Mouse (Mus musculus) lung, embryonic 14.5 days (tissue): ENCODE data around the gene Ccdc148. TPM values are rescaled to one million over a fixed set of nuclear protein-coding genes. Genes with fewer than 3 reads are reported as not detected.
A peak's percentile ranks its signal among the peaks of the same experiment; 100 is the strongest.

Experiments used
- ATAC-seq: fragments of 200-750 bp; cut with Nextera tagmentation; 2 replicates; pipeline ENCODE4 v1.8.0; 2017; ENCODE audit warnings: mild to moderate bottlenecking, moderate TSS enrichment, moderate library complexity; ENCODE audit not compliant: insufficient read depth
- DNase-seq: peaks from one replicate; pipeline ENCODE4 v3.0.0-alpha.2; 2015
- H3K27ac ChIP-seq: fragments of 300-500 bp; sonication (generic); 2 replicates; pipeline ENCODE4 v1.5.1; 2014; ENCODE audit warnings: low read depth, mild to moderate bottlenecking, moderate library complexity
- H3K27me3 ChIP-seq: fragments of 300-500 bp; sonication (generic); 2 replicates; pipeline ENCODE4 v1.6.1; 2014; ENCODE audit warnings: low read length, control low read depth; ENCODE audit not compliant: insufficient read depth
- H3K36me3 ChIP-seq: fragments of 300-500 bp; sonication (generic); 2 replicates; pipeline ENCODE4 v1.6.1; 2014; ENCODE audit warnings: control low read depth; ENCODE audit not compliant: insufficient read depth
- H3K4me1 ChIP-seq: fragments of 300-500 bp; sonication (generic); 2 replicates; pipeline ENCODE4 v1.6.1; 2014; ENCODE audit warnings: antibody characterized with exemption, control low read depth; ENCODE audit not compliant: insufficient read depth
- H3K4me2 ChIP-seq: fragments of 300-500 bp; sonication (generic); 2 replicates; pipeline ENCODE4 v1.6.1; 2014; ENCODE audit warnings: mild to moderate bottlenecking
- H3K4me3 ChIP-seq: fragments of 300-500 bp; sonication (generic); 2 replicates; pipeline ENCODE4 v1.5.1; 2014; ENCODE audit warnings: low read depth, low read length
- H3K9ac ChIP-seq: fragments of 300-500 bp; sonication (generic); 2 replicates; pipeline ENCODE4 v1.6.1; 2014
- H3K9me3 ChIP-seq: fragments of 300-500 bp; sonication (generic); 2 replicates; pipeline ENCODE4 v1.6.1; 2016; ENCODE audit warnings: low read depth, low read length, control low read depth
- CTCF ChIP-seq: IDR thresholded peaks from 2 replicates; pipeline ENCODE4 v1.5.1; 2016; ENCODE audit warnings: antibody characterized with exemption, low read depth
- WGBS: fragments of 180-500 bp; shearing (Covaris S2); extraction: QIAGEN DNeasy Blood & Tissue Kit; methylation state at CpG from one replicate; pipeline ENCODE4 v1.1.7; 2014; 5-methylcytosine and 5-hydroxymethylcytosine counted together
- polyA plus RNA-seq: library from polyadenylated mRNA; unstranded; fragments of >200 nt; fragmentation: Nextera tagmentation; extraction: Ambion mirVana; gene quantifications from 2 replicates; pipeline ENCODE4 v1.2.1, GENCODE M21; 2014

Ccdc148 gene
- polyA plus RNA-seq, 1 experiment from 2014 or later, result 1.1 TPM

- DNase-seq, result no peak
- no peak for TF ChIP-seq CTCF
Observed at GRCm38 (mm10) chr2:58799623-58800022, 360.9 kb downstream of the Ccdc148 start.

GRCm38 (mm10) chr2:58799126-58799525 lies 361.4 kb downstream of the Ccdc148 start:
- DNase-seq, result no peak
- no peaks in the 10 kb centered on the region for H3K9me3 ChIP-seq
- TF ChIP-seq CTCF, result no peak

More at GRCm38 (mm10) chr2:58799623-58800022, 360.9 kb downstream of the Ccdc148 start:
- H3K36me3 ChIP-seq, result no peaks in the 10 kb centered on the region
- H3K4me3 ChIP-seq, result no peak overlapping the region
- ATAC-seq, result no peak
- no peaks in the 10 kb centered on the region for H3K9me3 ChIP-seq
- no peaks in the 10 kb centered on the region for H3K4me1 ChIP-seq
- WGBS, result 85% methylated on average over 5 of the region's 5 CpGs
- no peak overlapping the region for H3K4me2 ChIP-seq
- H3K27ac ChIP-seq, result no peak overlapping the region
- H3K9ac ChIP-seq, result no peak overlapping the region
- no peaks in the 10 kb centered on the region for H3K27me3 ChIP-seq

GRCm38 (mm10) chr2:58797506-58797905 lies 363.0 kb downstream of the Ccdc148 start:
- Histone ChIP-seq H3K4me1 (no peaks in the 10 kb centered on the region), H3K4me3 (no peak overlapping the region), H3K36me3 (no peaks in the 10 kb centered on the region), H3K9ac (no peak overlapping the region), H3K4me2 (no peak overlapping the region), H3K27ac (no peak overlapping the region), H3K9me3 (no peaks in the 10 kb centered on the region), H3K27me3 (no peaks in the 10 kb centered on the region)
- WGBS, result 57% methylated on average over 4 of the region's 4 CpGs
- no peak for TF ChIP-seq CTCF
- DNase-seq (no peak), ATAC-seq (no peak)

More at GRCm38 (mm10) chr2:58799126-58799525, 361.4 kb downstream of the Ccdc148 start:
- Histone ChIP-seq H3K27me3 (no peaks in the 10 kb centered on the region), H3K4me3 (no peak overlapping the region), H3K36me3 (no peaks in the 10 kb centered on the region), H3K27ac (no peak overlapping the region), H3K9ac (no peak overlapping the region), H3K4me2 (no peak overlapping the region), H3K4me1 (no peaks in the 10 kb centered on the region)
- ATAC-seq, result no peak
- 75% methylated on average over 9 of the region's 9 CpGs for WGBS

- 0 out of 2 replicates have a peak, but pooled peaks cover 4% of the 10 kb centered on the region for H3K4me1 ChIP-seq
- no peaks in the 10 kb centered on the region for H3K27me3 ChIP-seq
- TF ChIP-seq CTCF, result no peak
- WGBS, result 65% methylated on average over 5 of the region's 5 CpGs
- H3K4me3 ChIP-seq, result no peak overlapping the region
- ATAC-seq, result no peak
- no peaks in the 10 kb centered on the region for H3K9me3 ChIP-seq
- no peak for DNase-seq
- no peak overlapping the region for H3K4me2 ChIP-seq
- no peak overlapping the region for H3K27ac ChIP-seq
- H3K36me3 ChIP-seq, result no peaks in the 10 kb centered on the region
- no peak overlapping the region for H3K9ac ChIP-seq
Observed at GRCm38 (mm10) chr2:58795432-58795831, 365.1 kb downstream of the Ccdc148 start.

- no peaks in the 10 kb centered on the region for H3K9me3 ChIP-seq
- no peak overlapping the region for H3K4me3 ChIP-seq
- DNase-seq, result peak; percentile 44
- no peaks in the 10 kb centered on the region for H3K27me3 ChIP-seq
- 40% methylated on average over 15 of the region's 15 CpGs for WGBS
- TF ChIP-seq CTCF, result no peak
- H3K4me2 ChIP-seq, result no peak overlapping the region
- 0 out of 2 replicates have a peak, but pooled peaks cover 4% of the 10 kb centered on the region for H3K4me1 ChIP-seq
- no peaks in the 10 kb centered on the region for H3K36me3 ChIP-seq
- no peak overlapping the region for H3K9ac ChIP-seq
- H3K27ac ChIP-seq, result no peak overlapping the region
- peak; percentile 50; the same call in 1 of the 2 replicates for ATAC-seq
Observed at GRCm38 (mm10) chr2:58794489-58794888, 366.0 kb downstream of the Ccdc148 start.

GRCm38 (mm10) chr2:58790361-58790760 lies 370.1 kb downstream of the Ccdc148 start:
- Histone ChIP-seq H3K27me3 (no peaks in the 10 kb centered on the region), H3K4me2 (no peak overlapping the region), H3K36me3 (no peaks in the 10 kb centered on the region), H3K27ac (no peak overlapping the region), H3K9ac (no peak overlapping the region), H3K4me3 (no peak overlapping the region), H3K9me3 (no peaks in the 10 kb centered on the region), H3K4me1 (peaks cover 12% of the 10 kb centered on the region)
- DNase-seq, result no peak
- 73% methylated on average over 4 of the region's 4 CpGs for WGBS
- no peak for TF ChIP-seq CTCF
- no peak for ATAC-seq

- ATAC-seq (no peak), DNase-seq (no peak)
- peaks cover 14% of the 10 kb centered on the region for H3K4me1 ChIP-seq
- TF ChIP-seq CTCF, result no peak
- H3K9ac ChIP-seq, result no peak overlapping the region
- H3K4me2 ChIP-seq, result no peak overlapping the region
- 48% methylated on average over 7 of the region's 7 CpGs for WGBS
- no peaks in the 10 kb centered on the region for H3K9me3 ChIP-seq
- no peak overlapping the region for H3K4me3 ChIP-seq
- no peak overlapping the region for H3K27ac ChIP-seq
- no peaks in the 10 kb centered on the region for H3K27me3 ChIP-seq
- H3K36me3 ChIP-seq, result no peaks in the 10 kb centered on the region
Observed at GRCm38 (mm10) chr2:58789934-58790333, 370.5 kb downstream of the Ccdc148 start.

- Histone ChIP-seq H3K27ac (peak overlapping the region; percentile 86), H3K9ac (no peak overlapping the region), H3K4me1 (peaks cover 24% of the 10 kb centered on the region), H3K36me3 (no peaks in the 10 kb centered on the region), H3K9me3 (no peaks in the 10 kb centered on the region), H3K4me3 (no peak overlapping the region), H3K4me2 (no peak overlapping the region), H3K27me3 (no peaks in the 10 kb centered on the region)
- no peak for ATAC-seq
- WGBS, result 41% methylated on average over 7 of the region's 7 CpGs
- no peak for TF ChIP-seq CTCF
- DNase-seq, result no peak
Observed at GRCm38 (mm10) chr2:58787360-58787759, 373.1 kb downstream of the Ccdc148 start.
